Mouse (Mus musculus) lung, adult 2 months (tissue): ENCODE measurements around the gene Slc25a47.

Experiments used
- CTCF ChIP-seq: fragments of 200-500 bp; IDR thresholded peaks from 2 replicates; pipeline ENCODE4 v1.5.1; 2011; ENCODE audit warnings: mild to moderate bottlenecking, low read length, control low read depth; ENCODE audit not compliant: insufficient read depth
- POLR2A ChIP-seq: fragments of 200-500 bp; IDR thresholded peaks from 2 replicates; pipeline ENCODE4 v1.6.1; 2011; ENCODE audit warnings: low read depth, mild to moderate bottlenecking, control low read depth, low read length, borderline replicate concordance; ENCODE audit errors: extremely low read depth

GRCm38 (mm10) chr12:108850129-108850528 is 14.3 kb downstream of the Slc25a47 start:
- TF ChIP-seq CTCF (no peak), POLR2A (no peak)
